Mouse (Mus musculus) megakaryocyte progenitor cell, adult 5-6 weeks (primary cell): ENCODE results near the gene 2810408A11Rik. TPM values are rescaled to one million over a fixed set of nuclear protein-coding genes. Genes with fewer than 3 reads are reported as not detected.
"Not testable (repeated sequence)": the region's sequence is repeated elsewhere in the genome, so short reads cannot be mapped to it uniquely, and the experiment has no call there.

ENCODE experiments used
- ATAC-seq: replicated peaks from 2 replicates; pipeline ENCODE4 v1.8.0; 2016; ENCODE audit warnings: mild to moderate bottlenecking, moderate TSS enrichment, inconsistent platforms; ENCODE audit not compliant: poor library complexity
- total RNA-seq, 2 experiments: library from RNA; stranded (forward) in 1 of 2; stranded (reverse) in 1 of 2; fragments of 157-497, 149-512 nt in 1 of 2; fragments of 200-1000 nt in 1 of 2; gene quantifications; 2 replicates each; pipeline versions ENCODE4 v1.2.3 to v1.2.4; 2015 to 2017

2810408A11Rik gene
- total RNA-seq, 2 experiments from 2014 or later, result 1.7 to 3.0 TPM

GRCm38 (mm10) chr11:69932254-69932653 is 31.5 kb upstream of the 2810408A11Rik start:
- no peak for ATAC-seq

DNA sequence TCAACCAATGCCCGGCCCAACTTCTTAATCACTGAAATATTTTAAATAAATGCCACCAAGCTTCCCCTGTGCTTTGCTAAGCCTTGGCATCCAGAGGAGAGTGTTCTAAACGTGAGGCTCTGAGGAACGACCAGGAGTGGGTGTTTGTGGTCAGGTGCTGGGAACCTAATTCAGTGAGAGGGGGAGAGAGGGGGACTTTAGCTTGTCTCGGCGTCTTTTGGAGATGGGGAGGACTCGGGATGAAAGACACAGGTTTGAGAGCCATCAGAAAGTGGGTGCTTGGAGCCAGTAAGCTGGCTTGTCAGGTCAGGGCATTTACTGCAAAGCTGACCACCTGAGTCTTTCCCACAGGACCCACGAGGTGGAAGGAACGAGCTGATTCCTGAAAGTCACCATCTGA is 31.0 kb upstream of the 2810408A11Rik start:
- no peak for ATAC-seq

- ATAC-seq, result peak; percentile 85
Measured at GRCm38 (mm10) chr11:69930967-69931537, 30.3 kb upstream of the 2810408A11Rik start.

DNA sequence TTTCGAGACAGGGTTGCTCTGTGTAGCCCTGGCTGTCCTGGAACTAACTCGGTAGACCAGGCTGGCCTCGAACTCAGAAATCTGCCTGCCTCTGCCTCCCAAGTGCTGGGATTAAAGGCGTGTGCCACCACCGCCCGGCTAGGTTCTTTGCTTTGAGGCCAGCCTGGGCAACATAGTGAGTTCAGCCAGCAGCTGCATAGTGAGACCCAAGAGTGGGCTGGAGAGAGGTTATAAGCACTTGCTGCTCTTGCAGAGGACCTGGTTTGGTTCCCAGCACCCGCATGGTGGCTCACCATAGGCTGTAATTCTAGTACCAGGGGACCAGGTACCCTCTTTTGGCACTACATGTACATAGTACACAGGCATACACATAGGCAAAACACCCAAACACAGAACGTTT is 29.4 kb upstream of the 2810408A11Rik start:
- not testable (repeated sequence) for ATAC-seq

DNA sequence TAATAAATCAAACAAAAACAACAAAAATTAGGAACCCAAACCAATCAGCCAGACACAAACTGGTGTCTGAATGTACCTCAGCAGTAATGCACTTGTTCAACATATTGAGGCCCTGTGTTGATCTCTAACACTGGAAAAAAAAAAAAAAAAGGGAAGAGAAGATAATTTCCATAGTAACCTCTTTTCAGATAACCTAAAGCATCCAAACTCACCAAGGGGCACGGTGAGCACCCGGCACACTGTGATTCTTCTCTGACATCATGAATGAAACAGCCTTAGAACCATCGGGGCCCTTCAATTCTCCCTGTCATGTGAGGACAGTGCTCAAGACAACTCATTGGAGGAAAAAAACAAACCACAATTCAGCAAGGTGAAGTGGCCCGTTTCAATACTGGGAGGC is 28.9 kb upstream of the 2810408A11Rik start:
- no peak for ATAC-seq

GRCm38 (mm10) chr11:69927501-69927900 is 26.7 kb upstream of the 2810408A11Rik start:
- no peak for ATAC-seq

- ATAC-seq, result no peak
Measured at GRCm38 (mm10) chr11:69922796-69923195, 22.0 kb upstream of the 2810408A11Rik start.

- ATAC-seq, result no peak
Measured at GRCm38 (mm10) chr11:69922012-69922756, 21.4 kb upstream of the 2810408A11Rik start.

DNA sequence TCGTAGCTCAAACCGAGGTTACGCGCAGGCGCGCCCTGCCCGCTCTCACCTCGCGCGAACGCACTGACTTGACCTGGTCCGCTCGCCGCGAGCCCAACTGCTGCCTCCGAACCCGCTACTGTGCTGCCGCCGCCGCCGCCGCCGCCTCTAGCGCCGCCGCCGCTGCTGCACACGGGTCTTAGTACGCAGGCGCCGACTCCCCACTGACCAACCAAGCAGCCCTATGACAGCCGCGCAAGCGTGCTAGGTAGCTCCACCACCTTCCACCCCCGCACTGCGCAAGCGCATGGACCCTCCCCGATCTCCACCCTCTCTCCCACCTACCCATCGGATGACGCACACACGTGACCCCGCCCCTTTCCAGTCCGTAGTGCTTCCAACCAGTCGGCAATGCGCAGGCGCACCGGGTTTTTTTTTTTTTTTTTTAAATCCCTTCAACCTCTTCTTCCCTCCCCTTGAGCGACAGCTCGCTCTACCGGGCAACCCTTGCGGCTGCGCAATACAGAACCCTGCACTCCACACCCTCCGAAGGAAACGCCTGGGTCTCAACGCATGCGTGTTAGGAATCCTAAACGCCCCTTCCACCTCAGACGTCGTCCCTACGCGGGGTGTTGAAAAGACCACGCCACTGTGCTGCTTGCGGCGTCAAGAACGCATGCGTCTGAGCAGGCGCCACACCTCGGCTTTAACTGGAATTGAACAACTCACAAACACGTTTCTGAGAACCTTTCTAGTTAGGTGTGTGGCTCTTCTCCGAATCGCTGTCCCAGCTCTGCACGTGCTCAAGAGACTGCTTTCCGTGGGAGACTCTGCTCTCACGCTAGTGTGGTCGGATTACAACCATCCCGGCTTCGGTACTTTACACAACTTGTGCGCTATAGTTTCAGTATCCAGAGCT is 20.6 kb upstream of the 2810408A11Rik start, which contains the start of gene Eif5a:
Gene Eif5a, minus strand, starts transcription at position 845 of the 898 bp plus-strand sequence.
- peak; percentile 73 for ATAC-seq

- no peak for ATAC-seq
Measured at GRCm38 (mm10) chr11:69920266-69921031, 19.7 kb upstream of the 2810408A11Rik start.

DNA sequence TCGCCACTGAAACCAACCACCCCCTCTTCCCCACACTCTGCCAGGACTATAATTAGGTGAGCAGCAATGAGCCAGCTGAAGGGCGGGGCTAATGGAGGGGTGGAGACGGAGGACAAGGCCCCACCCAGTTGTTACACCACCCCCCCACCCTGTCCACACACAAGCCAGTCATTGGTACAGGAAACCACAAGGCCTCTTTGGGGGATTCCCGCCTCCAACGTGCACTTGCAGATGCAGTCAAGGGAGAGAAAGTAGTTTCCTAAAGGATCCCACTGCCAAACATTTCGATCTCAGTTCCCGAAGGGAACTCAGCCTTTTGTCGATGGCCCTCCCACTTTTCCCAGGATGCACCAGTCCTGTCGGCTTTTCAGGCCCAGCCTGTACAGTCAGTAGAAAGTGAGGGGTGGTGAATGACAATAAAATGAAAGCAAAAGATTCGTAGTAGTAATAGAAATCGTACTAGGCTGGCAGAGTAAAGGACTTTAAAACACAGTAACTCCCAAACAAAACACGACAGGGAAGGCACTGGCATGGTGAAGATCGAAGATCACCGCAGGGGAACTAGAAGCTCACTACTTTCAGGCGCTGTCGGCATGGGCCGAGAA is 19.0 kb upstream of the 2810408A11Rik start:
- peak; percentile 42 for ATAC-seq

DNA sequence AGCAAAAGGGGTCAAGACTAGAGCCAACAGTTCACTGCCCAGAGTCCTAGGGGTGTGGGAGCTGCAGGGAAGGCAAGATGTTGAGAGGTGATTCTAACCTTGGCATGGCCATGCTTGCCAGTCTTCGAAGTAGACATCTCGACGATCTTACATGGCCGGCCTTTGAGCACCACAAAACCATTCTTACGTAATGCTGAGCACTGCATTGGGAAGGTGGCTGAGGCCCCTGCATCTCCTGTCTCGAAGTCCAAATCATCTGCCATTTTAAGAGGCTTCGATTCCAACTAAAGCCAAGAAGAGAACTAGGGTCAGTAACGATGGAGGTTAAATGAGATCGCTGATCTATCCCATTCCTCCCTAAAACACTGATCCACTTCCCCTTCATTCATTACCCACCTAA is 18.3 kb upstream of the 2810408A11Rik start:
- ATAC-seq, result no peak

DNA sequence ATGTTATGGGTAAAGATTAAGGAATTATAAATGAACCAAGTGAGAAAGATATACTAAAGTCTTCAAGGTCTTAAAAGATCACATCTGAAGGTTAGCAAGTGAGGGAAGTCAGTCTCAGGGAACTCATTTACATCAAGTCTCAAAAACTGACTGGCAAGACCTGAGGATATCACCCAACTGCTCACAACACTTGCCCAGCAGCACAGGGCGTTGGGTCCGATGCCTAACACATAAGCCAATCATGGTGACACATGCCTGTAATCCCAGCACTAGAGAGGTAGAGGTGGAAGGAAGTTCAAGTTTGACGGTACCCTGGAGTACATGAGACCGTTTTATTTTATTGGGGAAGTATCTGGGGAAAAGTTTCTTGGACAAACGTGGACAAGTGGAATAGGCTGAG is 17.3 kb upstream of the 2810408A11Rik start:
- ATAC-seq, result no peak

DNA sequence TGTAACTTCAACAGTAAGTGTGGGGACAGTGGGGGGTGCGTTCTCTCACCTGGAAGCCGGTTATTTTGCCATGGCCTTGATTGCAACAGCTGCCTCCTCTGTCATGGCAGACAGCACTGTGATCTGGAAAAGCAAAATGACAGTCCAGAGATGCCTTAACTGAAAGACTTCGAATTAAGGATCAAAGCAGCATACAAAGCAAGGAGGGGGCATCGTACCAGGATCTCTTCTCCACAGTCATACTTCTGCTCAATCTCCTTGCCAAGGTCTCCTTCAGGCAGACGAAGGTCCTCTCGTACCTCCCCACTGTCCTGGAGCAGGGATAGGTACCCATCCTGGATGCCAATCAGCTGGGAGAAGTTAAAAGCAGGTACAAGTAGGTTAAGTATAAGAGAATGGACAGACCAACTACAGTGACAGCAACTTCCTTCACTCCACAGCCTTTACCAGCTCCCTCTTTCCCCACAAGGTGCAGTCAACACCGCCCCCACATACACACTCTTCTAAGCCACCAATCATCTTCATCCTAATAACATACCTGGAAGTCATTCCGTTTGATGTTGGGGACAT is 16.7 kb upstream of the 2810408A11Rik start:
- ATAC-seq, result no peak

- ATAC-seq, result not testable (repeated sequence)
Measured at GRCm38 (mm10) chr11:69916652-69917378, 16.0 kb upstream of the 2810408A11Rik start.

DNA sequence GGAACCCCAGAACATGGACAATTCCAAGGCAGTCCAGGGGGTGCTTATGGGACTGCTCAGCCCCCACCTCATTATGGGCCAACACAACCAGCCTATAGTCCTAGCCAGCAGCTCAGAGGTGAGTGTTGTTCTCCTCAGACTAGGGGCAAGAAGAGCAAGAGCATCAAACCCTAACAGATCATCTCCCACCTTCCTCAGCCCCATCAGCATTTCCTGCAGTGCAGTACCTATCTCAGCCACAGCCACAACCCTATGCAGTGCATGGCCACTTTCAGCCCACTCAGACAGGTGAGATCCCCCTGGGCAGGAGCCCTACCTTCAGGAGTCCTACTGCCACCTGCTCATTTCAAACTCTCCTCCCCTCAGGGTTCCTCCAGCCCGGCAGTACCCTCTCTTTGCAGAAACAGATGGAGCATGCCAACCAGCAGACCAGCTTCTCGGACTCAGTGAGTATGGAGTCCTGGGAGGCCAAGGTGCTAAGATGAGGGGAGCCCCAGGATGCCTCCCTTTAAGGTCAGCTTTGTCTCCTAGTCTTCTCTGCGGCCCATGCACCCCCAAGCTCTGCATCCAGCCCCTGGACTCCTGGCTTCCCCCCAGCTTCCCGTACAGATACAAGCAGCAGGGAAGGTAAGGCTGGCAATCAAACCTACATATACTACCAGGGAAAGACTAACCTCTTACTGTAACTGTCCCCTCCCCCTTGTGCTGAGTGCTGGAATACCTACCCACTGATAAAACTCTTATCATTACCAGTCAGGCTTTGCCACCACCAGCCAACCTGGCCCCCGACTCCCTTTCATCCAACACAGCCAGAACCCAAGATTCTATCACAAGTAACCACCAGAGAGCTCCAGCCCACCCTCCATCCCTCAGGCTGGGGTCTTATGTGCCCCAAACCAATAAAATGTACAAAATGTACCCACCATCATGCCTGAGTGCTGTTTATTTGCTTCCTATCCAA is 15.2 kb upstream of the 2810408A11Rik start:
- peak; percentile 35 for ATAC-seq

DNA sequence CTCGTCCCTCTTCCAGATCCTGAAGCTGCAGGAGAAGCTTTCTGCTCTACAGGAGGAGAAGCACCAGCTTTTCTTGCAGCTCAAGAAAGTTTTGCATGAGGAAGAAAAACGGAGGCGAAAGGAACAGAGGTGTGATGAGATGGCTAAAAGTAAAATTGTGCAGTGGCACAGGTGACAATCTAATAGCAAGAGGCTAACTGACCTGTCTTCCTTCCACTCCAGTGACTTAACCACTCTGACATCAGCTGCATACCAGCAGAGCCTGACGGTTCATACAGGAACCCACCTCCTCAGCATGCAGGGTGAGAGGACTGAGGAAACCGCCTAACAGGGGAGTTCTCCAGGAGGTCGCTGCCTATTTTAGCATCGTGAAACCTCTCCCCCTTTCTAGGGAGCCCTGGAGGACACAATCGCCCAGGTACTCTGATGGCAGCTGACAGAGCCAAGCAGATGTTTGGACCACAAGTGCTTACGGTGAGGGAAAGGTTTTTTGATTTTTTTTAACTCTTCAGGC is 14.2 kb upstream of the 2810408A11Rik start:
- ATAC-seq, result no peak

DNA sequence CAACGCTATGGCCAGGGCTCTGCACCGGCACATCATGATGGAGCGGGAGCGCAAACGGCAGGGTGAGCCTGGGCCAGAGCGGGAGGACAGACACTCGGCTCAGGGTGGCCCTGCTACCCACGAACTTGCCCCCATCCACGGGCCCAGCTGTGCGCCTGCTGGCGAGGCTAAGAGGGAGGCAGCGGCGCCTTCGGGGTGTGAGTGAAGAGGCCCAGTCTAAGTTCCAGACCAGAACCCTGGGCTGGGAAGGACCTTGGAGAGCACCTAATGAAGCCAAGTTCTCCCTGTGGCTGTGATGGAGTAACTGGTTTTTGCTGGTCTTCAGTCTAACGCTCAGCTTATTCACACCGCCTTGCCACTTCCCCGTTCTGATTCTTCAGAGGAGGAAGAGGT is 13.6 kb upstream of the 2810408A11Rik start:
- ATAC-seq, result peak; percentile 30
